Mouse (Mus musculus) stomach, embryonic 14.5 days (tissue): Measurements from ENCODE around the gene Mrpl36. TPM values are rescaled to one million over a fixed set of nuclear protein-coding genes. Genes with fewer than 3 reads are reported as not detected.

ENCODE experiments used
- ATAC-seq: fragments of 200-750 bp; cut with Nextera tagmentation; 2 replicates; pipeline ENCODE4 v1.8.0; 2017; ENCODE audit warnings: low read depth, moderate TSS enrichment; ENCODE audit not compliant: insufficient number of reproducible peaks, insufficient read depth, low FRiP score
- H3K27ac ChIP-seq: fragments of 300-500 bp; sonication (generic); 2 replicates; pipeline ENCODE4 v1.5.1; 2014; ENCODE audit warnings: mild to moderate bottlenecking, low read length, moderate library complexity, mixed read lengths
- H3K27me3 ChIP-seq: fragments of 300-500 bp; sonication (generic); 2 replicates; pipeline ENCODE4 v1.6.1; 2014; ENCODE audit warnings: low read length, control low read depth, mixed read lengths; ENCODE audit not compliant: control insufficient read depth, insufficient read depth
- H3K36me3 ChIP-seq: fragments of 300-500 bp; sonication (generic); 2 replicates; pipeline ENCODE4 v1.6.1; 2014; ENCODE audit warnings: mild to moderate bottlenecking, control low read depth, low read length, moderate library complexity, mixed read lengths; ENCODE audit not compliant: control insufficient read depth, insufficient read depth
- H3K4me1 ChIP-seq: fragments of 300-500 bp; sonication (generic); 2 replicates; pipeline ENCODE4 v1.6.1; 2014; ENCODE audit warnings: low read length, control low read depth, mixed read lengths; ENCODE audit not compliant: control insufficient read depth, insufficient read depth
- H3K4me2 ChIP-seq: fragments of 300-500 bp; sonication (generic); replicated peaks from 2 replicates; pipeline ENCODE4 v1.6.1; 2014; ENCODE audit warnings: low read depth, low read length, control low read depth
- H3K4me3 ChIP-seq: fragments of 300-500 bp; sonication (generic); 2 replicates; pipeline ENCODE4 v1.5.1; 2014; ENCODE audit warnings: low read depth, low read length, control low read depth
- H3K9ac ChIP-seq: fragments of 300-500 bp; sonication (generic); replicated peaks from 2 replicates; pipeline ENCODE4 v1.6.1; 2014; ENCODE audit warnings: low read depth, mild to moderate bottlenecking, control low read depth, low read length, moderate library complexity, mixed read lengths
- H3K9me3 ChIP-seq: fragments of 300-500 bp; sonication (generic); 2 replicates; pipeline ENCODE4 v1.6.1; 2016; ENCODE audit warnings: low read depth, low read length, control low read depth; ENCODE audit not compliant: control insufficient read depth
- WGBS: fragments of 180-500 bp; shearing (Covaris S2); extraction: QIAGEN DNeasy Blood & Tissue Kit; methylation state at CpG from one replicate; pipeline ENCODE4 v1.1.7; 2014; 5-methylcytosine and 5-hydroxymethylcytosine counted together
- polyA plus RNA-seq: library from polyadenylated mRNA; unstranded; fragments of >200 nt; fragmentation: Nextera tagmentation; extraction: Ambion mirVana; gene quantifications from 2 replicates; pipeline ENCODE4 v1.2.1, GENCODE M21; 2014

Gene Mrpl36
- polyA plus RNA-seq, 1 experiment from 2014 or later = 137 TPM

- H3K27me3 ChIP-seq = no peaks in the 10 kb centered on the region
- H3K9me3 ChIP-seq = no peaks in the 10 kb centered on the region
- WGBS = 83% methylated on average over 9 of the region's 9 CpGs
- no peaks in the 10 kb centered on the region for H3K4me1 ChIP-seq
- no peak overlapping the region for H3K27ac ChIP-seq
- H3K4me2 ChIP-seq = no peak overlapping the region
- H3K36me3 ChIP-seq = no peaks in the 10 kb centered on the region
- no peak overlapping the region for H3K9ac ChIP-seq
- no peak for ATAC-seq
- no peak overlapping the region for H3K4me3 ChIP-seq
Observed at GRCm38 (mm10) chr13:73350741-73351140, 22.4 kb downstream of the Mrpl36 start.

- WGBS = 46% methylated on average over 3 of the region's 3 CpGs
- no peaks in the 10 kb centered on the region for H3K27me3 ChIP-seq
- H3K4me2 ChIP-seq = no peak overlapping the region
- ATAC-seq = no peak
- no peaks in the 10 kb centered on the region for H3K36me3 ChIP-seq
- no peak overlapping the region for H3K9ac ChIP-seq
- no peaks in the 10 kb centered on the region for H3K4me1 ChIP-seq
- H3K9me3 ChIP-seq = no peaks in the 10 kb centered on the region
- no peak overlapping the region for H3K4me3 ChIP-seq
- H3K27ac ChIP-seq = no peak overlapping the region
Observed at GRCm38 (mm10) chr13:73351910-73352309, 23.6 kb downstream of the Mrpl36 start.

- Histone ChIP-seq H3K27ac (no peak overlapping the region), H3K4me3 (no peak overlapping the region), H3K4me2 (no peak overlapping the region), H3K27me3 (no peaks in the 10 kb centered on the region), H3K4me1 (no peaks in the 10 kb centered on the region), H3K9me3 (no peaks in the 10 kb centered on the region), H3K9ac (no peak overlapping the region), H3K36me3 (no peaks in the 10 kb centered on the region)
- no peak for ATAC-seq
Observed at GRCm38 (mm10) chr13:73352491-73352890, 24.2 kb downstream of the Mrpl36 start.

- no peaks in the 10 kb centered on the region for H3K36me3 ChIP-seq
- H3K9me3 ChIP-seq = no peaks in the 10 kb centered on the region
- H3K9ac ChIP-seq = no peak overlapping the region
- H3K27me3 ChIP-seq = no peaks in the 10 kb centered on the region
- no peak overlapping the region for H3K4me2 ChIP-seq
- ATAC-seq = no peak
- WGBS = 83% methylated on average over 3 of the region's 3 CpGs
- no peak overlapping the region for H3K27ac ChIP-seq
- no peaks in the 10 kb centered on the region for H3K4me1 ChIP-seq
- no peak overlapping the region for H3K4me3 ChIP-seq
Observed at GRCm38 (mm10) chr13:73357106-73357505, 28.8 kb downstream of the Mrpl36 start.

GRCm38 (mm10) chr13:73373367-73373766 is 45.1 kb downstream of the Mrpl36 start:
- 65% methylated on average over 4 of the region's 4 CpGs for WGBS
- H3K9me3 ChIP-seq = no peaks in the 10 kb centered on the region
- ATAC-seq = no peak
- H3K27me3 ChIP-seq = no peaks in the 10 kb centered on the region
- H3K4me1 ChIP-seq = no peaks in the 10 kb centered on the region
- no peaks in the 10 kb centered on the region for H3K36me3 ChIP-seq
- no peak overlapping the region for H3K4me2 ChIP-seq
- H3K27ac ChIP-seq = no peak overlapping the region
- no peak overlapping the region for H3K9ac ChIP-seq
- no peak overlapping the region for H3K4me3 ChIP-seq

GRCm38 (mm10) chr13:73374612-73375011 is 46.3 kb downstream of the Mrpl36 start:
- H3K9ac ChIP-seq = no peak overlapping the region
- H3K4me1 ChIP-seq = no peaks in the 10 kb centered on the region
- H3K4me3 ChIP-seq = no peak overlapping the region
- no peak overlapping the region for H3K27ac ChIP-seq
- no peaks in the 10 kb centered on the region for H3K36me3 ChIP-seq
- H3K4me2 ChIP-seq = no peak overlapping the region
- no peaks in the 10 kb centered on the region for H3K27me3 ChIP-seq
- 67% methylated on average over 2 of the region's 2 CpGs for WGBS
- no peak for ATAC-seq
- no peaks in the 10 kb centered on the region for H3K9me3 ChIP-seq

- Histone ChIP-seq H3K36me3 (no peaks in the 10 kb centered on the region), H3K27me3 (no peaks in the 10 kb centered on the region), H3K4me1 (no peaks in the 10 kb centered on the region), H3K9ac (no peak overlapping the region), H3K9me3 (no peaks in the 10 kb centered on the region), H3K4me2 (no peak overlapping the region), H3K4me3 (no peak overlapping the region), H3K27ac (no peak overlapping the region)
- no peak for ATAC-seq
- WGBS = 59% methylated on average over 9 of the region's 9 CpGs
Observed at GRCm38 (mm10) chr13:73377637-73378036, 49.3 kb downstream of the Mrpl36 start.

Other genes starting within 250 kb of the Mrpl36 start
- gene Irx4, start 68.0 kb upstream of the Mrpl36 start, polyA plus RNA-seq = not detected in 2 replicates
- gene Ndufs6, start within 50 bp of the Mrpl36 start, polyA plus RNA-seq = 348 and 364 TPM in 2 replicates
- gene Lpcat1, start 138.7 kb downstream of the Mrpl36 start, polyA plus RNA-seq = 40.4 and 44.0 TPM in 2 replicates
- gene Slc6a3, start 208.2 kb downstream of the Mrpl36 start, polyA plus RNA-seq = not detected in 2 replicates